Mouse (Mus musculus) stomach, postnatal 0 days (tissue): ENCODE results near the gene Ctdspl. TPM values are rescaled to one million over a fixed set of nuclear protein-coding genes. Genes with fewer than 3 reads are reported as not detected.
A peak's percentile ranks its signal among the peaks of the same experiment; 100 is the strongest.

ENCODE experiments used
- ATAC-seq: fragments of 200-750 bp; cut with Nextera tagmentation; 2 replicates; pipeline ENCODE4 v1.8.0; 2017; ENCODE audit not compliant: low FRiP score, low TSS enrichment
- DNase-seq: peaks from one replicate; pipeline ENCODE4 v3.0.0-alpha.2; 2016; ENCODE audit warnings: low spot score
- H3K27ac ChIP-seq: fragments of 300-500 bp; sonication (generic); replicated peaks from 2 replicates; pipeline ENCODE4 v1.5.1; 2014; ENCODE audit warnings: mild to moderate bottlenecking, control low read depth
- H3K27me3 ChIP-seq: fragments of 300-500 bp; sonication (generic); 2 replicates; pipeline ENCODE4 v1.6.1; 2014; ENCODE audit warnings: low read length; ENCODE audit not compliant: control insufficient read depth, insufficient read depth
- H3K36me3 ChIP-seq: fragments of 300-500 bp; sonication (generic); 2 replicates; pipeline ENCODE4 v1.6.1; 2014; ENCODE audit warnings: low read length, mixed read lengths; ENCODE audit not compliant: control insufficient read depth, insufficient read depth
- H3K4me1 ChIP-seq: fragments of 300-500 bp; sonication (generic); replicated peaks from 2 replicates; pipeline ENCODE4 v1.6.1; 2014; ENCODE audit warnings: antibody characterized with exemption; ENCODE audit not compliant: control insufficient read depth, insufficient read depth
- H3K4me2 ChIP-seq: fragments of 300-500 bp; sonication (generic); replicated peaks from 2 replicates; pipeline ENCODE4 v1.6.1; 2014; ENCODE audit warnings: low read depth, mild to moderate bottlenecking, control low read depth, moderate library complexity
- H3K4me3 ChIP-seq: fragments of 300-500 bp; sonication (generic); 2 replicates; pipeline ENCODE4 v1.5.1; 2014; ENCODE audit warnings: low read depth, low read length, control low read depth
- H3K9ac ChIP-seq: fragments of 300-500 bp; sonication (generic); 2 replicates; pipeline ENCODE4 v1.6.1; 2014; ENCODE audit warnings: mild to moderate bottlenecking, low read length, control low read depth, mixed read lengths
- H3K9me3 ChIP-seq: fragments of 300-500 bp; sonication (generic); 2 replicates; pipeline ENCODE4 v1.6.1; 2016; ENCODE audit warnings: low read length; ENCODE audit not compliant: control insufficient read depth
- CTCF ChIP-seq: IDR thresholded peaks from 2 replicates; pipeline ENCODE4 v1.5.1; 2016; ENCODE audit warnings: antibody characterized with exemption, low read depth, mild to moderate bottlenecking, moderate library complexity
- EP300 ChIP-seq: optimal IDR thresholded peaks from 2 replicates; pipeline ENCODE3; 2016; ENCODE audit warnings: antibody characterized with exemption
- WGBS: fragments of 180-500 bp; shearing (Covaris S2); extraction: QIAGEN DNeasy Blood & Tissue Kit; methylation state at CpG from one replicate; pipeline ENCODE4 v1.1.7; 2014; 5-methylcytosine and 5-hydroxymethylcytosine counted together
- polyA plus RNA-seq: library from polyadenylated mRNA; unstranded; fragments of >200 nt; fragmentation: Nextera tagmentation; extraction: Ambion mirVana; gene quantifications from 2 replicates; pipeline ENCODE4 v1.2.1, GENCODE M21; 2015

Gene Ctdspl
- 7.4 and 9.0 TPM in 2 replicates for polyA plus RNA-seq

GRCm38 (mm10) chr9:118926111-118926650, at the start of gene Ctdspl:
Ctdspl (plus strand) TSS chr9:118926453.
- Histone ChIP-seq H3K36me3 (no peaks in the 10 kb centered on the region), H3K9ac (peak within 1 kb of the TSS; percentile 81), H3K9me3 (no peaks in the 10 kb centered on the region), H3K27me3 (no peaks in the 10 kb centered on the region), H3K27ac (peak within 1 kb of the TSS; percentile 90), H3K4me2 (peak within 1 kb of the TSS; percentile 82), H3K4me1 (peaks cover 7% of the 10 kb centered on the region; the same call in 1 of the 2 replicates), H3K4me3 (peak within 1 kb of the TSS; percentile 80)
- peak; percentile 17 for ATAC-seq
- peak; percentile 77 for DNase-seq
- TF ChIP-seq CTCF = no peak
- WGBS = under 1% methylated on average over 37 of the region's 73 CpGs

GRCm38 (mm10) chr9:118876902-118877301, 49.4 kb upstream of the Ctdspl start:
- Histone ChIP-seq H3K4me1 (0 out of 2 replicates have a peak, but pooled peaks cover 5% of the 10 kb centered on the region), H3K4me3 (no peak overlapping the region), H3K4me2 (no peak overlapping the region), H3K9me3 (no peaks in the 10 kb centered on the region), H3K27me3 (no peaks in the 10 kb centered on the region), H3K36me3 (no peaks in the 10 kb centered on the region), H3K27ac (peak overlapping the region; percentile 49), H3K9ac (no peak overlapping the region)
- no peak for TF ChIP-seq EP300
- no peak for TF ChIP-seq CTCF
- DNase-seq (no peak), ATAC-seq (no peak)
- WGBS = 77% methylated on average over 10 of the region's 10 CpGs

GRCm38 (mm10) chr9:118877365-118878008, 48.8 kb upstream of the Ctdspl start:
- ATAC-seq (peak; percentile 31; the same call in 1 of the 2 replicates), DNase-seq (no peak)
- Histone ChIP-seq H3K4me1 (0 out of 2 replicates have a peak, but pooled peaks cover 5% of the 10 kb centered on the region), H3K4me3 (no peak overlapping the region), H3K9ac (no peak overlapping the region), H3K36me3 (no peaks in the 10 kb centered on the region), H3K27ac (peak overlapping the region; percentile 78), H3K27me3 (no peaks in the 10 kb centered on the region), H3K4me2 (no peak overlapping the region), H3K9me3 (no peaks in the 10 kb centered on the region)
- TF ChIP-seq EP300 (no peak), CTCF (no peak)
- 43% methylated on average over 7 of the region's 7 CpGs for WGBS

- TF ChIP-seq CTCF = no peak
- Histone ChIP-seq H3K9me3 (no peaks in the 10 kb centered on the region), H3K36me3 (no peaks in the 10 kb centered on the region), H3K4me1 (0 out of 2 replicates have a peak, but pooled peaks cover 5% of the 10 kb centered on the region), H3K4me2 (no peak overlapping the region), H3K9ac (no peak overlapping the region), H3K27ac (no peak overlapping the region), H3K27me3 (no peaks in the 10 kb centered on the region), H3K4me3 (no peak overlapping the region)
- 91% methylated on average over 11 of the region's 11 CpGs for WGBS
- no peak for DNase-seq
- no peak for ATAC-seq
Observed at GRCm38 (mm10) chr9:118878596-118878995, 47.7 kb upstream of the Ctdspl start.

GRCm38 (mm10) chr9:118881281-118881945, 44.8 kb upstream of the Ctdspl start:
- TF ChIP-seq EP300 (no peak), CTCF (peak; percentile 69)
- Histone ChIP-seq H3K36me3 (no peaks in the 10 kb centered on the region), H3K9me3 (no peaks in the 10 kb centered on the region), H3K27ac (no peak overlapping the region), H3K4me3 (no peak overlapping the region), H3K27me3 (no peaks in the 10 kb centered on the region), H3K4me2 (no peak overlapping the region), H3K9ac (no peak overlapping the region), H3K4me1 (no peaks in the 10 kb centered on the region)
- ATAC-seq (no peak), DNase-seq (peak; percentile 38)
- 81% methylated on average over 7 of the region's 7 CpGs for WGBS

GRCm38 (mm10) chr9:118881946-118882284, 44.3 kb upstream of the Ctdspl start:
- no peak for ATAC-seq
- no peak for DNase-seq
- Histone ChIP-seq H3K9ac (no peak overlapping the region), H3K4me1 (no peaks in the 10 kb centered on the region), H3K36me3 (no peaks in the 10 kb centered on the region), H3K27me3 (no peaks in the 10 kb centered on the region), H3K9me3 (no peaks in the 10 kb centered on the region), H3K27ac (no peak overlapping the region), H3K4me3 (no peak overlapping the region), H3K4me2 (no peak overlapping the region)
- no peak for TF ChIP-seq CTCF
- no peak for TF ChIP-seq EP300
- 78% methylated on average over 6 of the region's 6 CpGs for WGBS
